Mouse (Mus musculus) adrenal gland, adult 18-20 months (tissue): Measurements from ENCODE around the gene Gm20765. TPM values are rescaled to one million over a fixed set of nuclear protein-coding genes. Genes with fewer than 3 reads are reported as not detected.
"Not testable (repeated sequence)": the region's sequence is repeated elsewhere in the genome, so short reads cannot be mapped to it uniquely, and the experiment has no call there.

ENCODE experiments used
- DNase-seq, 2 experiments: peaks; one replicate each; pipeline ENCODE4 v3.0.0; 2021 to 2022; ENCODE audit warnings: low spot score in 2 of 2
- long read RNA-seq, 2 experiments: library from polyadenylated mRNA; stranded (forward); transcript quantifications; one replicate each; pipeline ENCODE4 v2.0.0; 2021
- total RNA-seq, 2 experiments: library from RNA; stranded (reverse); gene quantifications; 1 replicate in 1 of 2; 2 replicates in 1 of 2; pipeline ENCODE4 v1.2.3; 2021

Gene Gm20765
- total RNA-seq = not detected
- long read RNA-seq, experiment 1 = 0 reads
- long read RNA-seq, experiment 2 = 0 reads

DNA sequence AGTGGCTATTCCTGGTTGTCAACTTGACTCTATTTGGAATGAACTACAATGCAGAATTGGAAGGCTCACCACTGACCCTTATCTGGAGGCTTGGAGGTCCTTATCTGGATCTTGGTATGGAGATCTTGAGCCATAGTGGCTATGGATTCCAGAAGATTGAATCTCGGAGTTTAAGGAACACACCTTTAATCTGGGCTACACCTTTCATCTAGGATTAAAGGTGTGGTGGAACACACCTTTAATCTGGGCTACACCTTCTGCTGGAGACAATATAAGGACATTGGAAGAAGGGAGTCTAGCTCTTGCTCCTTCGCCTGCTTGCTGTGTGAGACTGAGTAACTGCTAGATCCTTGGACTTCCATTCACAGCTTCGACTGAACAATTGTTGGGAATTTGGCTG lies at the start of gene Gm20765:
Gene Gm20765 (plus strand): TSS at position 301 of the 400 bp plus-strand sequence.
- not testable (repeated sequence) for DNase-seq

DNA sequence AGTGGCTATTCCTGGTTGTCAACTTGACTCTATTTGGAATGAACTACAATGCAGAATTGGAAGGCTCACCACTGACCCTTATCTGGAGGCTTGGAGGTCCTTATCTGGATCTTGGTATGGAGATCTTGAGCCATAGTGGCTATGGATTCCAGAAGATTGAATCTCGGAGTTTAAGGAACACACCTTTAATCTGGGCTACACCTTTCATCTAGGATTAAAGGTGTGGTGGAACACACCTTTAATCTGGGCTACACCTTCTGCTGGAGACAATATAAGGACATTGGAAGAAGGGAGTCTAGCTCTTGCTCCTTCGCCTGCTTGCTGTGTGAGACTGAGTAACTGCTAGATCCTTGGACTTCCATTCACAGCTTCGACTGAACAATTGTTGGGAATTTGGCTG lies 42.6 kb upstream of the Gm20765 start, which contains the start of gene Gm21293:
Gene Gm21293 (plus strand): TSS at position 301 of the 400 bp plus-strand sequence.
- not testable (repeated sequence) for DNase-seq

DNA sequence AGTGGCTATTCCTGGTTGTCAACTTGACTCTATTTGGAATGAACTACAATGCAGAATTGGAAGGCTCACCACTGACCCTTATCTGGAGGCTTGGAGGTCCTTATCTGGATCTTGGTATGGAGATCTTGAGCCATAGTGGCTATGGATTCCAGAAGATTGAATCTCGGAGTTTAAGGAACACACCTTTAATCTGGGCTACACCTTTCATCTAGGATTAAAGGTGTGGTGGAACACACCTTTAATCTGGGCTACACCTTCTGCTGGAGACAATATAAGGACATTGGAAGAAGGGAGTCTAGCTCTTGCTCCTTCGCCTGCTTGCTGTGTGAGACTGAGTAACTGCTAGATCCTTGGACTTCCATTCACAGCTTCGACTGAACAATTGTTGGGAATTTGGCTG lies 34.1 kb upstream of the Gm20765 start, which contains the start of gene Gm6763:
Gene Gm6763 (plus strand): TSS at position 301 of the 400 bp plus-strand sequence.
- DNase-seq = not testable (repeated sequence)

DNA sequence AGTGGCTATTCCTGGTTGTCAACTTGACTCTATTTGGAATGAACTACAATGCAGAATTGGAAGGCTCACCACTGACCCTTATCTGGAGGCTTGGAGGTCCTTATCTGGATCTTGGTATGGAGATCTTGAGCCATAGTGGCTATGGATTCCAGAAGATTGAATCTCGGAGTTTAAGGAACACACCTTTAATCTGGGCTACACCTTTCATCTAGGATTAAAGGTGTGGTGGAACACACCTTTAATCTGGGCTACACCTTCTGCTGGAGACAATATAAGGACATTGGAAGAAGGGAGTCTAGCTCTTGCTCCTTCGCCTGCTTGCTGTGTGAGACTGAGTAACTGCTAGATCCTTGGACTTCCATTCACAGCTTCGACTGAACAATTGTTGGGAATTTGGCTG lies 25.6 kb upstream of the Gm20765 start, which contains the start of gene Gm8764:
Gene Gm8764 (plus strand): TSS at position 301 of the 400 bp plus-strand sequence.
- not testable (repeated sequence) for DNase-seq

DNA sequence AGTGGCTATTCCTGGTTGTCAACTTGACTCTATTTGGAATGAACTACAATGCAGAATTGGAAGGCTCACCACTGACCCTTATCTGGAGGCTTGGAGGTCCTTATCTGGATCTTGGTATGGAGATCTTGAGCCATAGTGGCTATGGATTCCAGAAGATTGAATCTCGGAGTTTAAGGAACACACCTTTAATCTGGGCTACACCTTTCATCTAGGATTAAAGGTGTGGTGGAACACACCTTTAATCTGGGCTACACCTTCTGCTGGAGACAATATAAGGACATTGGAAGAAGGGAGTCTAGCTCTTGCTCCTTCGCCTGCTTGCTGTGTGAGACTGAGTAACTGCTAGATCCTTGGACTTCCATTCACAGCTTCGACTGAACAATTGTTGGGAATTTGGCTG lies 17.1 kb upstream of the Gm20765 start, which contains the start of gene Gm21304:
Gene Gm21304 (plus strand): TSS at position 301 of the 400 bp plus-strand sequence.
- DNase-seq = not testable (repeated sequence)

DNA sequence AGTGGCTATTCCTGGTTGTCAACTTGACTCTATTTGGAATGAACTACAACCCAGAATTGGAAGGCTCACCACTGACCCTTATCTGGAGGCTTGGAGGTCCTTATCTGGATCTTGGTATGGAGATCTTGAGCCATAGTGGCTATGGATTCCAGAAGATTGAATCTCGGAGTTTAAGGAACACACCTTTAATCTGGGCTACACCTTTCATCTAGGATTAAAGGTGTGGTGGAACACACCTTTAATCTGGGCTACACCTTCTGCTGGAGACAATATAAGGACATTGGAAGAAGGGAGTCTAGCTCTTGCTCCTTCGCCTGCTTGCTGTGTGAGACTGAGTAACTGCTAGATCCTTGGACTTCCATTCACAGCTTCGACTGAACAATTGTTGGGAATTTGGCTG lies 8.6 kb upstream of the Gm20765 start, which contains the start of gene Gm21312:
Gene Gm21312 (plus strand): TSS at position 301 of the 400 bp plus-strand sequence.
- DNase-seq = not testable (repeated sequence)

DNA sequence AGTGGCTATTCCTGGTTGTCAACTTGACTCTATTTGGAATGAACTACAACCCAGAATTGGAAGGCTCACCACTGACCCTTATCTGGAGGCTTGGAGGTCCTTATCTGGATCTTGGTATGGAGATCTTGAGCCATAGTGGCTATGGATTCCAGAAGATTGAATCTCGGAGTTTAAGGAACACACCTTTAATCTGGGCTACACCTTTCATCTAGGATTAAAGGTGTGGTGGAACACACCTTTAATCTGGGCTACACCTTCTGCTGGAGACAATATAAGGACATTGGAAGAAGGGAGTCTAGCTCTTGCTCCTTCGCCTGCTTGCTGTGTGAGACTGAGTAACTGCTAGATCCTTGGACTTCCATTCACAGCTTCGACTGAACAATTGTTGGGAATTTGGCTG lies 8.4 kb downstream of the Gm20765 start, which contains the start of gene Gm4340:
Gene Gm4340 (plus strand): TSS at position 301 of the 400 bp plus-strand sequence.
- not testable (repeated sequence) for DNase-seq

DNA sequence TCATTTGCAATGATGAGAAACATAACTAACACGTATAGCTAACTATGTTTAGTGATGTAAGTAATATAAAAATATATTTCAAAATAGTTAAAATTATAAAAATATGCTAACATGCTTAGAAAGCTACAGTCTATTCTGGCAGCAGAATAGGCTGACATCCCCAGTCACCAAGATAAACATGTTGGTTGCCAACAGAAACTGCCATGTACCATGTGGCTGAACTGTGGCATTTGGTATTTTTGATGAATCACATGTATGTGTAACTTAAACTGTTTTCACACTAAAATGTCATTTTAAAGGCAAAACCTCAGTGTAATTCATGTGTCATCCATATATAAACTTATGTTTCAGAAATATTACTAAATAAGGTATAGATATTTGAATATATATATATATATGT lies 24.3 kb downstream of the Gm20765 start:
- DNase-seq = no peak

DNA sequence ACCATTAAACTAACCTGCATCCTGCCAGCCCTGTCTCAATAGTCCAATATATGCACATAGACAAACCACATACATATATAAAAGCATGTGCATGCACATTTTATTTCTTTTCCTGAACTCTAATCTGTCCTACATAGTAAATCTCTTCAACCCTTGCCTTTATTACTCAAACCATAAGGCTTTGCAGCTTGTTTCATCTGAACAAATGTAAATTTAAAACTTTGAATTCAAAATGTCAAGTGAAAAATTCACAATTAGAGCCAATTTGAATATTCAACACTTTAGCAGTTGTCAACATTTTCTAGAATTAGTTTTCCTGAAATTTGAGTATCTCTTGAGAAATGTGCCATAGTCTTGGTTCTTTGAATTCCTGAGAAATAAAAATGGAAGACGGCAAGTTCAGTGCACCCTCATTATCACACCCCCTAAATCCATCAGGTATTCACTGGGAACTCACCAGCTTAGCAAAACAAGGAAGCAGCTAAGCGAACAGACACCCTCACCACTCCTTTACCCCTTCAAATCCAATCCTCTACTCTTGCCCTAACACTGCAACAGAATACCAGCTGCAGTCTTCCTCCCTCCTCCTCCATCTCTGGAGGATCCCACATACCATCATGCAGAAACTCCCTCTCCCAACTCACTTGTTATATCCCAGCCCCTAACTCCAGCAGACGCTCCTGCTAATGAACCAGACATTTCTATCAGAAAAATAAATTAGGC lies 25.1 kb downstream of the Gm20765 start:
- no peak for DNase-seq

DNA sequence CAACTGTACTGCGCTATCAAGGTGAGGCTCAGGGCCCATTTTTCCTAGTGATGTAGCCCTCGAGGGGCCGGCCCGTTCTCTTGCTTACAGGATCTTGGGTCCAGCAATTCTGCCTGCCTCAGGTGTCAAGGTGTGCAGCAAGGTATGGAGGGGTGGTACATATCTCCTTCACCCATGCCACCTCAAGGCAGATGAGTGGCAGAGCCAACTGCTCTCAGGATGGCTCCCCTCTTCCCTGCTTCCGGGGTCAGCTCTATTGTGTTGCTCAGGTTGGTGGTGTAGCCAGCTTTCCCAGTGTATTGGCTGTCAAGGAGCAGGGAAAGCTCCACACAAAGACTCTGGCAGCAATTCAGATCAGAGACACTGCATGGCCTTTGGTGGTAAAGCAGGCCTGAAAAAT lies 29.2 kb downstream of the Gm20765 start:
- DNase-seq = no peak

DNA sequence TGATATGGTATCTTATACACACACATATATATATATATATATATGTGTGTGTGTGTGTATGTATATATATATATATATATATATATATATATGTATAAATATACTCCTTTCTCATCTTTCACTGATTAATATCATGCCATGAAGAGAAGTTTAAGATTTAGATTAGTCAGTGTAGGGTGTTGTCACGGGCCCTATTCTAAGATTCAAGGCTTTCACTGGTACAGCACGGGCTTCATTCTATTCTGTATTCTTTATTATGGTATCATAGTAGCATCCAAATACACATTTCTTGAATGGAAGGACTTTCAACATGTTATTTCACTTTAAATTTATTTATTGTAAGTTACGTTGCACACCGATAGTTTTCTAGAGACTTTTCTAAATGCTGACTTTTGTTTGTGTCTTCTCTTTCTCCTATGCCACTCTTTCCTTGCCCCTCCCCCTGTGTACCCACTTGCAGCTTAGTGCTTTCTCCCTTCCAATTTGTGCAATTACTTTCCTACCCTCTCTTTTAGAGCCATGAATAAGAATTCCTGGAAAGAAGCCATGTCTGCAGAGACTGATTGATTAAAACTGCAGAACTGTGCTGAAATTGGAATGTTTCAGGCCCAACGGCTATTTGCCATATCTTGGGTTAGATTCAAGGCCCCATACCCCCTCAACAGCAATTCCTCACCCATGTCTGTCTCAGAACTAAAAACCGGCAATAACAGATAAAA lies 35.1 kb downstream of the Gm20765 start:
- DNase-seq = no peak

Other genes starting within 250 kb of the Gm20765 start
- not detected for gene Gm21293, start 42.5 kb upstream of the Gm20765 start, total RNA-seq
- gene Gm6763, start 34.0 kb upstream of the Gm20765 start, total RNA-seq = not detected
- gene Gm8764, start 25.5 kb upstream of the Gm20765 start, total RNA-seq = not detected
- gene Gm21304, start 17.0 kb upstream of the Gm20765 start, total RNA-seq = not detected
- not detected for gene Gm21312, start 8.5 kb upstream of the Gm20765 start, total RNA-seq
- not detected for gene Gm4340, start 8.5 kb downstream of the Gm20765 start, total RNA-seq